Mouse (Mus musculus) heart, adult 2 months (tissue): ENCODE results near the gene Fgd4. TPM values are rescaled to one million over a fixed set of nuclear protein-coding genes. Genes with fewer than 3 reads are reported as not detected.
"Not testable (repeated sequence)": the region's sequence is repeated elsewhere in the genome, so short reads cannot be mapped to it uniquely, and the experiment has no call there.

ENCODE experiments used
- DNase-seq, 2 experiments: peaks; one replicate each; pipeline ENCODE4 v3.0.0; 2021
- H3K27ac ChIP-seq: fragments of 200-600 bp; 2 replicates; pipeline ENCODE4 v1.8.1; 2022
- H3K27me3 ChIP-seq: fragments of 200-500 bp; 2 replicates; pipeline ENCODE4 v1.6.1; 2012; ENCODE audit warnings: mild to moderate bottlenecking, low read length, inconsistent platforms, mixed read lengths; ENCODE audit not compliant: control insufficient read depth, insufficient read depth
- H3K36me3 ChIP-seq: fragments of 200-500 bp; 2 replicates; pipeline ENCODE4 v1.6.1; 2012; ENCODE audit warnings: low read length, inconsistent platforms; ENCODE audit not compliant: control insufficient read depth, insufficient read depth
- H3K4me1 ChIP-seq: fragments of 200-500 bp; 2 replicates; pipeline ENCODE4 v1.6.1; 2011; ENCODE audit warnings: low read length; ENCODE audit not compliant: control insufficient read depth, insufficient read depth
- H3K4me3 ChIP-seq: fragments of 200-600 bp; 2 replicates; pipeline ENCODE4 v1.8.1; 2022
- H3K79me2 ChIP-seq: fragments of 200-500 bp; replicated peaks from 2 replicates; pipeline ENCODE4 v1.6.1; 2012; ENCODE audit warnings: mild to moderate bottlenecking, inconsistent platforms, low read length, moderate library complexity, mixed read lengths; ENCODE audit not compliant: control insufficient read depth, insufficient read depth
- H3K9ac ChIP-seq: fragments of 200-500 bp; 2 replicates; pipeline ENCODE4 v1.6.1; 2012; ENCODE audit warnings: low read depth, mild to moderate bottlenecking, control low read depth, inconsistent platforms, low read length, mixed read lengths
- CTCF ChIP-seq: fragments of 200-600 bp; IDR thresholded peaks from 2 replicates; pipeline ENCODE4 v1.8.1; 2022; ENCODE audit warnings: antibody characterized with exemption, mild to moderate bottlenecking, moderate library complexity
- EP300 ChIP-seq: fragments of 200-500 bp; IDR thresholded peaks from 2 replicates; pipeline ENCODE4 v1.6.1; 2011; ENCODE audit warnings: low read depth, low read length, control low read depth; ENCODE audit not compliant: insufficient read depth
- POLR2A ChIP-seq: fragments of 200-500 bp; IDR thresholded peaks from 2 replicates; pipeline ENCODE4 v1.6.1; 2011; ENCODE audit warnings: mild to moderate bottlenecking, low read depth, low read length, control low read depth; ENCODE audit not compliant: insufficient read depth
- WGBS: fragments of 180-500 bp; shearing (Covaris S2); methylation state at CpG from one replicate; pipeline ENCODE4 v1.1.7; 2018; 5-methylcytosine and 5-hydroxymethylcytosine counted together
- intact Hi-C: fragments of 180-260 bp; cut with DNase I; formaldehyde crosslinking; loops from one replicate; pipeline ENCODE4 v1.15.1; 2025
- polyA plus RNA-seq: library from polyadenylated mRNA; depleted of rRNA; stranded (reverse); fragments of >200 nt; gene quantifications from 2 replicates; pipeline ENCODE4 v1.2.3, GENCODE M21; 2012
- total RNA-seq, 2 experiments: library from RNA; stranded (reverse); gene quantifications; 2 replicates each; pipeline ENCODE4 v1.2.3; 2021

The Fgd4 gene
- total and polyA plus RNA-seq, 3 experiments = 4.9 to 44.8 (median 41.7) TPM

DNA sequence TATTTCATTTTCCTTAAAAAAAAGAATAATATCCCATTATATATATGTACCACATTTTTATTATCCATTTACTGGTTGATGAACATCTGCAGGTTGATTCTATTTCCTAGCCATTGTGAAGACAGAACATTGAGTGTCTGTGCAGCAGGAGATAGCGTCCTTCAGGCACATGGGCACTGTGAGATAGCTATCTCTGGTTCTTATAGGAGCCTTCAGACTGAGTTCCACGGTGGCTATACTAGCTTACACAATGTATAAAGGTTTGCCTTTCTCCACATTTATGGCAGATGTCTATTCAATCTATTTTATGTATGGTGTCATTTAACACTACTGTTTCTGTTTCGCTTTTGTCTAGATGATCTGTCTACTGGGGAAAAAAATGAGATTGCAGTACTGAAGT lies 98.9 kb downstream of the Fgd4 start:
- Histone ChIP-seq H3K27me3 (no peaks in the 10 kb centered on the region), H3K4me1 (peaks cover 3% of the 10 kb centered on the region), H3K9ac (no peak overlapping the region), H3K79me2 (no peaks in the 10 kb centered on the region), H3K27ac (no peak overlapping the region), H3K36me3 (peaks cover 6% of the 10 kb centered on the region), H3K4me3 (no peak overlapping the region)
- intact Hi-C loops = no loop called here
- DNase-seq = no peak
- TF ChIP-seq POLR2A (no peak), EP300 (no peak), CTCF (no peak)
- WGBS = 88% methylated on average over 3 of the region's 3 CpGs

GRCm38 (mm10) chr16:16500926-16501325 lies 99.4 kb downstream of the Fgd4 start:
- Histone ChIP-seq H3K79me2 (no peaks in the 10 kb centered on the region), H3K4me3 (no peak overlapping the region), H3K27me3 (no peaks in the 10 kb centered on the region), H3K27ac (no peak overlapping the region), H3K4me1 (peaks cover 3% of the 10 kb centered on the region), H3K9ac (no peak overlapping the region), H3K36me3 (peaks cover 6% of the 10 kb centered on the region)
- WGBS = 88% methylated on average over 2 of the region's 2 CpGs
- no peak for TF ChIP-seq EP300
- no peak for TF ChIP-seq POLR2A
- no peak for TF ChIP-seq CTCF
- intact Hi-C loops = no loop called here
- no peak for DNase-seq

GRCm38 (mm10) chr16:16498798-16499197 lies 101.6 kb downstream of the Fgd4 start:
- Histone ChIP-seq H3K36me3 (peaks cover 6% of the 10 kb centered on the region), H3K9ac (no peak overlapping the region), H3K79me2 (no peaks in the 10 kb centered on the region), H3K4me3 (no peak overlapping the region), H3K4me1 (peaks cover 3% of the 10 kb centered on the region), H3K27me3 (no peaks in the 10 kb centered on the region), H3K27ac (peak overlapping the region; percentile 70)
- intact Hi-C loops = no loop called here
- TF ChIP-seq CTCF (no peak), POLR2A (no peak), EP300 (no peak)
- peak; percentile 66 to 76 for DNase-seq

GRCm38 (mm10) chr16:16485523-16486043 lies 114.8 kb downstream of the Fgd4 start:
- no peak overlapping the region for H3K9ac ChIP-seq
- no peaks in the 10 kb centered on the region for H3K4me1 ChIP-seq
- no peaks in the 10 kb centered on the region for H3K36me3 ChIP-seq
- no peaks in the 10 kb centered on the region; the same call in 1 of the 2 replicates for H3K79me2 ChIP-seq
- intact Hi-C loops = no loop called here
- H3K4me3 ChIP-seq = no peak overlapping the region
- TF ChIP-seq CTCF (no peak), POLR2A (no peak), EP300 (no peak)
- no peak for DNase-seq
- WGBS = 59% methylated on average over 1 of the region's 1 CpGs
- no peaks in the 10 kb centered on the region for H3K27me3 ChIP-seq
- no peak overlapping the region for H3K27ac ChIP-seq

- intact Hi-C loops = no loop called here
- no peak for DNase-seq
- Histone ChIP-seq H3K27ac (no peak overlapping the region), H3K9ac (no peak overlapping the region), H3K27me3 (no peaks in the 10 kb centered on the region), H3K4me3 (no peak overlapping the region), H3K36me3 (no peaks in the 10 kb centered on the region), H3K79me2 (no peaks in the 10 kb centered on the region; the same call in 1 of the 2 replicates), H3K4me1 (no peaks in the 10 kb centered on the region)
- 78% methylated on average over 4 of the region's 4 CpGs for WGBS
- TF ChIP-seq CTCF (no peak), EP300 (no peak), POLR2A (no peak)
These were observed 115.7 kb downstream of the Fgd4 start for GRCm38 (mm10) chr16:16484601-16485000.

GRCm38 (mm10) chr16:16473451-16473850 lies 126.9 kb downstream of the Fgd4 start:
- H3K4me3 ChIP-seq, H3K27ac ChIP-seq, H3K4me1 ChIP-seq, H3K9ac ChIP-seq, H3K27me3 ChIP-seq, H3K36me3 ChIP-seq, DNase-seq, H3K79me2 ChIP-seq, intact Hi-C loops: not testable (repeated sequence)
- 83% methylated on average over 10 of the region's 10 CpGs for WGBS
